Mouse (Mus musculus) lung, adult 2 months (tissue): ENCODE measurements at regions not wholly inside any gene's neighbourhood (a gene's known extent, or its start where the extent isn't known, plus 50 kb on each side); places are given as distances from the start of the nearest gene placed in this dataset.

Source experiments
- DNase-seq: peaks from one replicate; pipeline ENCODE4 v3.0.0; 2022
- H3K4me1 ChIP-seq: fragments of 200-500 bp; 2 replicates; pipeline ENCODE4 v1.6.1; 2011; ENCODE audit warnings: low read length; ENCODE audit not compliant: control insufficient read depth, insufficient read depth
- H3K4me3 ChIP-seq: fragments of 200-500 bp; replicated peaks from 2 replicates; pipeline ENCODE3; 2011; ENCODE audit warnings: low read depth, mild to moderate bottlenecking, control low read depth, low read length; ENCODE audit errors: extremely low read depth
- CTCF ChIP-seq: fragments of 200-500 bp; IDR thresholded peaks from 2 replicates; pipeline ENCODE4 v1.5.1; 2011; ENCODE audit warnings: mild to moderate bottlenecking, low read length, control low read depth; ENCODE audit not compliant: insufficient read depth
- POLR2A ChIP-seq: fragments of 200-500 bp; IDR thresholded peaks from 2 replicates; pipeline ENCODE4 v1.6.1; 2011; ENCODE audit warnings: low read depth, mild to moderate bottlenecking, control low read depth, low read length, borderline replicate concordance; ENCODE audit errors: extremely low read depth
- WGBS: fragments of 180-500 bp; shearing (Covaris S2); methylation state at CpG from one replicate; pipeline ENCODE4 v1.1.7; 2018; 5-methylcytosine and 5-hydroxymethylcytosine counted together

GRCm38 (mm10) chr17:45798456-45798855 lies 64.8 kb upstream of the 1600014C23Rik start:
- WGBS, result 58% methylated on average over 8 of the region's 8 CpGs
- Histone ChIP-seq H3K4me3 (no peak overlapping the region), H3K4me1 (no peaks in the 10 kb centered on the region; the same call in 1 of the 2 replicates)
- TF ChIP-seq POLR2A (no peak), CTCF (no peak)
- DNase-seq, result peak; percentile 20

- Histone ChIP-seq H3K4me3 (no peak overlapping the region), H3K4me1 (no peaks in the 10 kb centered on the region; the same call in 1 of the 2 replicates)
- no peak for TF ChIP-seq POLR2A
- TF ChIP-seq CTCF, result no peak
- WGBS, result 71% methylated on average over 6 of the region's 6 CpGs
- no peak for DNase-seq
Measured at GRCm38 (mm10) chr17:45797121-45797520, 63.5 kb upstream of the 1600014C23Rik start.

- TF ChIP-seq POLR2A (no peak), CTCF (no peak)
- H3K4me3 ChIP-seq, result no peak overlapping the region
- no peak for DNase-seq
- H3K4me1 ChIP-seq, result no peaks in the 10 kb centered on the region; the same call in 1 of the 2 replicates
- 84% methylated on average over 7 of the region's 7 CpGs for WGBS
Measured at GRCm38 (mm10) chr17:45794926-45795325, 61.3 kb upstream of the 1600014C23Rik start.

DNA sequence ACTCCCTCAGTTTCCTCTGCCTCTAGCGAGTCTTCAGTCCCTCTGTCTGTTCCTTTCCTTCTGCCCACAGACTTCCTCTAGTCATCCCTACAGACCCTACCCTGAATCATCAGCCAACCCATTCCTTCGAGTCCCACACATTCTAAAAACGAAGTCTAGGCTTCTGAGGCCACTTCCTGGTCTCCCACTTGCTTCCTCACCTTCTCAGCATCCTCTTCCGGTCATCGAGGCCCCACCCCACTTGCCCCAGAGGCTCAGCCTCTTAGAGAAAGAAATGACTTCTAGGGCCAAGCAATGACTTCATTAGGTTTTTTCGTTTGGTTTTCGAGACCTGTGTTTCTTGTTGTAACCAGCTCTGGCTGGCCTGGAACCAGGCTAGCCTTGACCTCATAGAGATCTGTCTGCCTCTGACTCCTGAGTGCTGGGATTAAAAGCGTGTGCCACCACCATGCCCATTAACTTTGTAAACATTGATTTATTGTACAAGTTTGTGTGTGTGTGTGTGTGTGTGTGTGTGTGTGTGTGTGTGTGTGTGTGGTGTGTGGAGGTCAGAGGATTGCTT lies 57.4 kb upstream of the 1600014C23Rik start:
- no peak for DNase-seq
- Histone ChIP-seq H3K4me1 (no peaks in the 10 kb centered on the region), H3K4me3 (no peak overlapping the region)
- TF ChIP-seq POLR2A (no peak), CTCF (no peak)
- 45% methylated on average over 8 of the region's 8 CpGs for WGBS

- WGBS, result 65% methylated on average over 6 of the region's 6 CpGs
- no peak overlapping the region for H3K4me3 ChIP-seq
- H3K4me1 ChIP-seq, result no peaks in the 10 kb centered on the region
- DNase-seq, result no peak
- TF ChIP-seq CTCF (no peak), POLR2A (no peak)
Measured at GRCm38 (mm10) chr17:45789777-45790176, 56.1 kb upstream of the 1600014C23Rik start.

GRCm38 (mm10) chr17:45784905-45785304 lies 51.3 kb upstream of the 1600014C23Rik start:
- Histone ChIP-seq H3K4me3 (no peak overlapping the region), H3K4me1 (no peaks in the 10 kb centered on the region)
- TF ChIP-seq CTCF, result no peak
- TF ChIP-seq POLR2A, result no peak
- WGBS, result 44% methylated on average over 10 of the region's 10 CpGs
- DNase-seq, result no peak

DNA sequence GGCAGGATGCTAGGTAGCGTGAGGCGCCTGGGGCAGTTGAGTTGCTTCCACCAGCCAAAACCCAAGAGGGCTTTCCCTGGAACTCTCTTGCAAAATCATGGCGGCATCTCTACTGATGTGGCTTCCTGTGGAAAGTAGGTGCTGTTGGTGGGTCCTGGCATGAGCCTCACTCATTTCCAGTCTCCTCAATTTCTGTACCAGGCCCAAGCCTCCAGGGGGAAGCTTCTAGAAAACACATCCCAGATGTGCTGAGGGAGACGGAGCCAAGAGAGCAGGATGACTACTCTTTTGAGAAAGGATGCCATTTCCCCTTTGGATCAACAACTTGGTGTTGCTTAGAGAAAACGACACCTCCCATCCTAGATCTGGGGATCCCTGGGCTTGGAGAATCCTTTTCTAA lies 50.9 kb upstream of the 1600014C23Rik start:
- Histone ChIP-seq H3K4me1 (no peaks in the 10 kb centered on the region), H3K4me3 (no peak overlapping the region)
- 80% methylated on average over 5 of the region's 5 CpGs for WGBS
- TF ChIP-seq POLR2A (no peak), CTCF (no peak)
- no peak for DNase-seq
